Mouse (Mus musculus): ENCODE results near the gene Bet1l.
"Not testable (repeated sequence)": the region's sequence is repeated elsewhere in the genome, so short reads cannot be mapped to it uniquely, and the experiment has no call there.

Bet1l gene

DNA sequence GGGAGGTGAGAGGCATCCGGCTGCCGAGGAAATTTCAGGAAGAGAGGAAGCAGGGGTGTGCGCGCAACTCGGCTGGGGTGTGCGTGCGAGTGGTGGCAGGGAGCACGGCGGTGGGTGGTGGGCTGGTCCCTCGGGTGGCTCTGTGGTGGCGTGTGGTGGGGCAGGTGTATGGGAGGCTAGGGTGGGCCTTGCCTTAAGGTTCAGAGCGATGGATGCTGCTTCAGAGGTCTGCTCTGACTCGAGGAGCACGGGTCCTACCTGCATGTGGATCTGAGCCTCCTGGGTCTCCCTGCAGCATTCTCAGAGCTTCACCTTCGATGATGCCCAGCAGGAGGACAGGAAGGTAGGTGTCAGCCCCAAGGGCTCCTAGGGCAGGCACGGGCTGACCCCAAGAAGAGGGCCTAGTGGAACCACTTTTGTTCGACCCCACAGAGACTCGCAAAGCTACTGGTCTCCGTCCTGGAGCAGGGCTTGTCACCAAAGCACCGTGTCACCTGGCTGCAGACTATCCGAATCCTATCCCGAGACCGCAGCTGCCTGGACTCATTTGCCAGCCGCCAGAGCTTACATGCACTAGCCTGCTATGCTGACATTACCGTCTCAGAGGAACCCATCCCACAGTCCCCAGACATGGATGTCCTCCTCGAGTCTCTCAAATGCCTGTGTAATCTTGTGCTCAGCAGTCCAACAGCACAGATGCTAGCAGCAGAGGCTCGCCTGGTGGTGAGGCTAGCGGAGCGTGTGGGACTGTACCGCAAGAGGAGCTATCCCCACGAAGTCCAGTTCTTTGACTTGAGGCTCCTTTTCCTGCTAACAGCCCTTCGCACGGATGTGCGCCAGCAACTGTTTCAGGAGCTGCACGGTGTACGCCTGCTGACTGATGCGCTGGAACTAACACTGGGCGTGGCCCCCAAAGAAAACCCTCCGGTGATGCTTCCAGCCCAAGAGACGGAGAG lies at the start of gene Bet1l:
Gene Bet1l, minus strand, starts transcription at position 28 of the 956 bp plus-strand sequence.
- in situ Hi-C loops (cut with MboI; ENCODE audit: low sequenced_read_pairs), result no loop called here

DNA sequence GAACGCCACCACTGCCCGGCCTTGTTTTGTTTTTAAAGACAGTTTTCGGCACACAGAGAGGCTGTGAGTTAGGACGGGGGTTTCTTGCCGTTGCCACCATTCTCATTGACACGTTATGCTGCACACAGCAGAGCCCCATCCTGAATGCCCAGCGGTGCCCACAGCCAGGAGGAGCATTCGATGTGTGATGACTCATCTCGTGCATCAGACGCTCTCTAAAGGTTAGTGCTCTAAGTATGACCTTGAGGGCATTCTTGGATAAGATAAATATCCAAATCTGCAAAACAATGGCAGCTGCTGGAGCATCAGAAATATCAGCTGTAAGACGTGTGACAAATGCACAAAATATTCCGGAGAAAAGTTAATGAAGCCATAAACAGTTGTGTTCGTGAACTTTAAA lies 49.8 kb upstream of the Bet1l start:
- in situ Hi-C loops (cut with MboI; ENCODE audit: low sequenced_read_pairs), result no loop called here

DNA sequence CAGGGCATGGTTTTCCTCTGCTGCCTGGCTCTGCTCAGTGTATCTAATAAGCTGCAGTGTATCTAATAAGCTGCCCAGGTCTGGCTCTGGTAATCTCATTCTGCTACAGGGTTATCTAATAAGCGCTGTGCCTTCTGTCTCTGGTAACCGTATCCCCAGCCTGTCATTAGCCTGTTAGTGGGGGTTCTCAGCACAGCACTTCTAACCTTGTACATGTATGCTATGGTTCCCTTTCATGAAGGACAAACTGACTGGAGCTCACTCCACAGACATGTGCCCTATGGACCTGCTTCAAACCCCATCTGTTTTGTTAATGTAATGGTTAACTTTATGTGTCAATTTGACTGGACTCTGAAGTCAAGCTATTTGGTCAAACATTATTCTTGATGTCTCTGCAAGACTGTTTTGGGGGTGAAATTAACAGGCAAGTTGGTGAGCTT lies 48.3 kb upstream of the Bet1l start:
- in situ Hi-C loops (cut with MboI; ENCODE audit: low sequenced_read_pairs), result no loop called here

DNA sequence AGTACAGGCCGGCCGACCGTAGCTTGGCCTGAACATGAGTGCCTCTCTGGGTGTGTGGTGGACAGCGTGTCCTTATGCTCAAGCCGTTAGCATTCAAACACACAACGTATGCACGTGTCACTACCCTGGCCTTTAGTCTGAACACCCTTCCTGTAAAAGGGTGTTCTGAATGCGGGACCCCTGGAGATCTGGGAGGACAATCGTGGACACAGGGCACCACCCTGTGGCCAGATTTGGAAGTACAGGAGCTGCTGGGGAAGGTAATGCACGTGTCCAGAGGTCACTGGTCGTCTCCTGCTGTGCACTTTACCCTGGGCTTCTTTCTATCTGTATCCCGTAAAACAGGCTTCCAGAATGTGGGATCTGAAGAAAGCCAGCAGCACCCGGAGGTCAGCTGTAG lies 45.8 kb upstream of the Bet1l start:
- in situ Hi-C loops (cut with MboI; ENCODE audit: low sequenced_read_pairs), result loop anchor here (5.0 kb wide), 1 partner anchor 61 kb away; no protein-coding TSS in a partner anchor

DNA sequence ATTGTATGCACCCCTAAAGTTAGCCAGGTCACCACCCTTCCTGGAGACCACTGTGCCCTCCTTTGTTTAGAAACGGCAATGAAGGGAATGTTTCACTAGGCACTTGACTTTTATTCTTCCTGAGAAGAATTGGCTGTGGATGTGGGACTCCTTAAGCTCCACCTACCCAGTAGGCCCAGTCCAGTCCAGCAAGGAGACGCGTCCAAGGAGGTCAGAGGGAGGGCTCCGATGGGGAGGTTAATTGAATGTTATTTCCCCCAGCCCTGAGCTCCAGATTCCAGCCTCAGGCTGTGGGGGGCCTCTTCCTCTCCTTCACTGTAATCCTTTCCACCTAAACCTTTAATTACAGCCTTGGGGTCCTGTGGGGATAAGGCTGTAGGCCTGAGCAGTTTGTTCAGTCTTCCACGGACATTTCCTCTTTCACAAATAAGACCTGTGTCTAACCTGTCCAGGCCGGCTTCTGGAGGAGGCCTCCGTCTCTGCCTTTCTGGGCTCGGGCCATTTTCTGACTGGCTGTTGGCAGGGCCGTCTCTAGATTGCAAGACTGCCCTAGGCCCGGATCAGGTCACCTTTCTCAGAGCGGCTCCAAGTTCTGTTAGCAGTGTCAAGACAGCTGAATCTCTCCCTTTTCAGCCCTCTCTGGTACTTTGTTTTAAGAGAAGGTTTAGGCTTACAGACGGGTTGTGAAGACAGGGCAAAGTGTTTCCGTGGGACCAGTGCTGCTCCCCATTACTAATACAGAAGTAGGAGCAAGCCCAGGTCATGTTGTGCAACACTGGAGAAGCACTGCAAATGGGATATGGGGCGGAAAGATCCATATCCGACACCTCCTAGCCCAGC lies 44.9 kb upstream of the Bet1l start:
- in situ Hi-C loops (cut with MboI; ENCODE audit: low sequenced_read_pairs), result loop anchor here (5.0 kb wide), 1 partner anchor 60 kb away; no protein-coding TSS in a partner anchor

DNA sequence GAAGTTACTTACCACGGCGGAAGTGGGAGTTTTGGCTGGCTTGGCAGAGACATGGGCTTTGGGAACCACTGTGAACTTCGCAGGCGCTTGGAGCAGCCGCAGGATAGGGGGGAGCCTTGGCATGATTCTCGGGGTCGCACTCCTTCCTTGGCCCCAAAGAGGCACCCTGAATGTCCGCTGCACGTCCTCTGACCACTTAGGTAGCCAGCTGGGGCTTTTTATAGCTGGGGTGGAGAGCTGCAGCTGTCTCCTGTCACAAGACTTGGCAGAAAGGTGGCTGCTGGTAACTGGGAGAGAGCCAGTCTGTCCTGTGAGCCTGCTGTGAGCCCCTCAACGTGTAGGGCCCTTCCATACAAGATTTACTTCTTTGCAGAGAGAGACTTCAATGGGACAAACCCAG lies 42.8 kb upstream of the Bet1l start, which contains the start of gene Cox8b:
Gene Cox8b, minus strand, starts transcription at position 227 of the 400 bp plus-strand sequence.
- in situ Hi-C loops (cut with MboI; ENCODE audit: low sequenced_read_pairs), result loop anchor here (5.0 kb wide), 1 partner anchor 58 kb away; no protein-coding TSS in a partner anchor

DNA sequence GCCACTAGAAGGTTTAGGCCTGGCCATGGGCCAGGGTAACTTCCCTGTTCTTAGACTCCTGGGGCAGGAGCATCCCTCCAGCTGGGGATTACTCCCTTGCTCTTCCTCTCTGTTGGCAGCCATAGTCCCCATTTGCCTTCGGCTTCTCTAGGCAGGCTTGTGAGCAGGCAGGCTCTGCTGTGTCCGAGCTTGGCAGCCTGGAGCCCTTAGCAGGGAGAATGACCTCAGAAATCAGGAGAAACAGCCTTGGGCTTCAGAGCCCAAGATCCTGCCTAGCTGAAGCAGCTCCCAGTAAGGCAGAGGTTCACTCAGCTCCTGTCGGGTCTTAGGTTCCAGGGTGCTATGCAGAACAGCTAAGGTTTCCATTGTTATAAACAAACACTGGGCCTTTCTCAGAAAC lies 41.7 kb upstream of the Bet1l start:
- in situ Hi-C loops (cut with MboI; ENCODE audit: low sequenced_read_pairs), result no loop called here

DNA sequence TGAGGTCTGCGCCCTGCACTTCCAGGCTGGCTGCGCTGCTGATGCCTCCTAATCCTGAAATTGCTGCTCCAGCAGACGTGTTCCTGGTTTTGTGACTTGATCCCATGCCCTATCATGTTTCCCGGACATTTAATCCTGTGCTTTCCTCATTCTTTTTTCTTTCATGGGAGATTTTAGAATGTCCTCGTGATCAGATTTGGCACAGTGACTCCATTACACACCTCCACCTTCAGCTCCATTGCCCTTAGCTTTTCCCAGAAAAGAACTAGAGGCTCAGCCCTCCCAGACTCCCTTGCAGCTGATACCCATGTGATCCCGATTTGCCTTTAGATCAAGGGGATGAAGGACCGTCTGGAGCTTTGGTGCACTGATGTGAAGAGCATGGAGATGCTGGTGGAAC lies 40.5 kb upstream of the Bet1l start:
- in situ Hi-C loops (cut with MboI; ENCODE audit: low sequenced_read_pairs), result no loop called here

DNA sequence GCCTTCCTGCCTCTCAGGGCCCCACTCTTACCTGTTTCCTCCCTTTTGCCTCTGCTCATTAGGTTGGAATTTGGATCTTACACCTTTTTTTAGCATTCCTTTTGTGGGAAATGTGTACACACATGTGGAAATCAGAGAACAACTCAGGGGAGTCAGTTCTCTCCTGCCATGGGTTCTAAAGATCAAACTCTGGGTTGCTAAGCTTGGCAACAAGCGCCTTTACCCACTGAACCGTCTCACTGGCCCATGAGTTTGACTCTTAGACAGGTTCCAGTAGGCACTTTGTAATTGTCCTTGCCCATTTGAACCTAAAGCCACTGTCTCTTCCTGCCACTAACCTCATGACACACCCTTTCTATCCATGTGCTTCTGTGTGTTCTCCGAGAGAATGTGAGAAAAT lies 37.2 kb upstream of the Bet1l start:
- in situ Hi-C loops (cut with MboI; ENCODE audit: low sequenced_read_pairs), result no loop called here

DNA sequence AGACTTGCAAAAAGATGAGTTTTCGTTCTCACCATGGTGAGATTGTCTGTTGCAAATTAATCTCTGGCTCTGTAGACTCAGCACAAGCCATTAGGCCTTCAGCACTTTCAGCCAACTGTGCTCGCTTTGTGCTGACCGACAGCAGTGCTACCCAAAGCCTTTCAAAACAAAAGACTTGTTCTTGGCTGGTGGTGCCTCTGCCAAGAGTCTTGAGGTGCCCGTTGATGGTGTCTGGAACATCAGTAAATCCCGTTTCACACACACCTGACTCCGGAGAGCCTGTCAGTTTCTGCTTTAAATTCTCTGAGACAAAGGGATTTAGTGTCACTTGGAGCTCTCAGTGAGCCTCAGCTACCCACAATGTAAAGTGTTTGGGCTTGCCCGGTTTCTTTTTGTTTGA lies 36.7 kb upstream of the Bet1l start:
- in situ Hi-C loops (cut with MboI; ENCODE audit: low sequenced_read_pairs), result no loop called here

DNA sequence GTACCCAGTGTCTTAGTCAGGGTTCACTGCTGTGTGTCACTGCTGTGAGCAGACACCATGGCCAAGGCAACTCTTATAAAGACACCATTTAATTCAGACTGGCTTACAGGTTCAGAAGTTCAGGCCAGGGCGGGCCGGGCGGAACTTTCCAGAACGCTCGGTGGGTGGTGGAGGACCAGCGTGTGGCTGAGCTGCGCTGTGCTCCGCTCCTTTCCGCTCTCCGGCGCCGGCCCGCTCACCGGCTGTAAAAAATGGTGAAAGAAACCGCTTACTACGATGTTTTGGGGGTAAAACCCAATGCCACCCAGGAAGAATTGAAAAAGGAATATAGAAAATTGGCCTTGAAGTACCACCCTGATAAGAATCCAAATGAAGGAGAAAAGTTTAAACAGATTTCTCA lies 33.3 kb upstream of the Bet1l start:
- in situ Hi-C loops (cut with MboI; ENCODE audit: low sequenced_read_pairs), result not testable (repeated sequence)

DNA sequence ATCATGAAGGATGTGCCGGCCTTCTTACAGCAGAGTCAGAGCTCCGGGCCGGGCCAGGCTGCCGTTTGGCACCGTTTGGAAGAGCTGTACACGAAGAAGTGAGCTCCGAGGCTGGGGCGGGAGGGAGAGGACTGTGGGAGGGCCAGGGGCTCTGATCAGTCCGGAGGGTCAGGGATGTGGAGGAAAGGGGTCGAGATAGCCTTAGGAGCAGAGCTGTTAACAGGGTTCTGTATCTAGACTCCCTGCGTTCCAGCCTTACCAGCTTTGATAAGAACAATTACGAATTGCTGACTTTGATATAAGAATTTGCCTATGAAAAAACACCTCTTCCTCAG lies 25.1 kb upstream of the Bet1l start:
- in situ Hi-C loops (cut with MboI; ENCODE audit: low sequenced_read_pairs), result no loop called here

DNA sequence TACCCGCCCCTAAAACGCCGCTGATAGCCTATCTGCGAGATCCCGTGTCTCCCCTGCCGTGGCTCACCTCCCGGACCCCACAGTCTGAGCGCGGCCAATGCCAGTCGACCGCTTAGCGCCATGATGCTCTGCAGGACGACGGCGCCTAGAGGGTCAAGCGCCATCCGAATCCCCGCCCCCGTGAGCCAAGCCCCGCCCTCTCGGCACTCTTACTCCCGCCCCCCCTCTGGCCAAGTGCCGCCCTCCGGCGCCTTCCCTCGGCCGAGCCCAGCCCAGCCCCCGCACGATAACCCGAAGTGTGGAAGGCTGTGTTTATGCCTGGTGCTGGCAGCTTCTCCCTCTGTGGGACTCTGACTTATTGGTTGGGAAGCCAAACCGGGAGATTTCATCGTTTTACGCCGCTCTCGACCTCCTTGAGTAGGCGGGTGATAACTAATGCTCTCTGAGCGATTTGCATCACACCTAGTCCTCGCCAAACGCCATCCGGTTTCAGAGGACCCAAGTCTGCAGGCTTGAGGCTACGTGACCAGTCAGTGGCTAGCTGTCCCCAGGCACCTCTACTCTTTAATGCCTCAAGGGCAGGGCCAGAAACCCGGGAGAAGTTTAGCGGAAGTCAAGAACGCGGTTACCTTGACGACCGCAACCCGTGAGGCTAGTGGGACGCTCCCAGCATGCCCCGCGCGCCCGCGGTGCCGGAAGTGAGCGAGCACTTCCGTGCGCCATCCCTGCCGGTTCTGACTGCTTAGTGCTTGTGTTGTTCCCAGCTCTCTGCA lies 24.5 kb upstream of the Bet1l start, which contains the start of the genes Psmd13 and Sirt3:
Gene Psmd13, plus strand, starts transcription at position 273 of the 773 bp plus-strand sequence.
Gene Sirt3, minus strand, starts transcription at position 614 of the 773 bp plus-strand sequence.
- in situ Hi-C loops (cut with MboI; ENCODE audit: low sequenced_read_pairs), result no loop called here

DNA sequence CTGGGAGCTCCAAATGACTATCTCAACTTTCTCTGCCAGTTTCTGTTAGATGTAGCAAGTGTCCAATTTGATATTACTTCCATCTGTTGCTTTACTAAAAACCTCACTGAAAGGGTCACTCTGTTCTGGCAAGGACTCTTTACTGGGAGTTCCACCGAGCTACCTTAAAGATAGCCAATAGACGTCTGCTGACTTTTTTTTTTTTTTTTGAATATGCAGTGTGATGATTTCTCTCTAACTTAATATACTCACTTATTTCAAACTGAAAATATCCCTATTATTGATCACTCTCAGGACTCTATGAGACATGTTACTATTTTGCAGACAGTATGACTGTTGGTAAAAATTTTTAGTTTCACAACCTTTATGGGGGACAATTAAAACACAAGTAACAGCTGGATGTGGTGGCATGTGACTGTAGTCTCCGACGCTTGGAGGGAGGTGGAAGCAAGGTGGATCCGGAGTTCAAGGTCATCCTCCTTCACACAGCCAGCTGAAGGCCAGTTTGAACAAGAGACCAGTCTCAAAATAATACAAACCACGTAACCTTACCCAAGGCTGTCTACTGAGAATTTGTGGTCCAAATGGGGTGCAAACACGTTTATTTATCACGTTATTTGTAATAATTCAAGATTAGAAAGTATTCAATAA lies 23.6 kb upstream of the Bet1l start:
- in situ Hi-C loops (cut with MboI; ENCODE audit: low sequenced_read_pairs), result no loop called here

DNA sequence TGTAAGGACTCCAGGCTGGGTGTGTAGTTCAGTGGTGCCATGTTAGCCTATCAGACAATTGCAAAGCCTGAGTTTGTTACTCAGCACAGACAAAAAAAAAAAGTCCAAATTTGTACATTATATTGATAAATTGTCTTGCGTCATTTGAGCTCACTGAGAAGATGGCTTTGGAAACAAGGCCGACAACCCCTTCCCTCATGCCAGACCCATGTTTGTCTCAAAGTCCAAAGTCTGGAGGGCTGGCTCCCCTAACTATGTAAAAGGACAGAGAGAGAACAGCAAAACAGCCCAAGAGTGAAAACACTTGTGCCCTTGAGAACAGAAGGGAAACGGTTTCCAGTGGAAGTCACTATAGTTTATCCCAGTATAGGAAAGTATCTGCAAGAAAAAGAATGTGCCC lies 23.0 kb upstream of the Bet1l start:
- in situ Hi-C loops (cut with MboI; ENCODE audit: low sequenced_read_pairs), result no loop called here

DNA sequence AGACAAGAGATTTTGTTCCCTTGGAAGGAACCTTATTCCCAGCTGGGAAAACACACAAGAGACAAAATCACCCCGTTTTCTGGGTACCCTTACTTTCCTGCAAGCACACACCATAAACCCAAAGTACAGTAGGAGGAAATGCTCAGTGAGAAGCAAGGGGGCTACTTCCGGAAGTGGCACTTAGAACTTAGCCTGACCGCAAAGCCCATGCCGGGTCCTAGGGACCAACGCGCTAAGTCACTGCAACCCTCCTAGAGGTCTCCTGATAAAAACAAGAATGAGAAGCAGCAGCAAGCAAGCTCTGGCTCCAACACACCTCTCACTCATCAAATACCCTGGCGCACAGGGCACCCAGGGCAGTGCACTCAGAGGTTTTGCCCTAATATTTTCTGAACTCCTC lies 22.0 kb upstream of the Bet1l start:
- in situ Hi-C loops (cut with MboI; ENCODE audit: low sequenced_read_pairs), result no loop called here

DNA sequence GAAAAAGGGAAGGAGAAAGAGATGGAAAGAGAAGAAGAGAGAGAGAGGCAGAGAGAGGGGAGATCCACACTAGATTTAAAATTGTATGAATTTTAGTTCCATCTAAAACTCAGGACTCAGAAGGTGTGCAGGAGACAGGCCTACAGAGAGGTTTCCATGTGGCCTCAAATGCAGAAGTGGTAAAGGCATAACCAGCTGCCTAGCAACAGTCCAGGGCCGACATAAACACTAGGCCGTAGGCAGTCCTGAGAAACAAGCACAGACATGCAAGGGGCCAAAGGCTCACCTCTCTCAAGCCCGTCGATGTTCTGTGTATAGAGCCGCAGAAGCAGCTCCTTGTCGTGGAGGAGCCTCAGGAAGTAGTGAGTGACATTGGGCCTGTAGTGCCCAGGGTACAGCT lies 20.0 kb upstream of the Bet1l start:
- in situ Hi-C loops (cut with MboI; ENCODE audit: low sequenced_read_pairs), result no loop called here

DNA sequence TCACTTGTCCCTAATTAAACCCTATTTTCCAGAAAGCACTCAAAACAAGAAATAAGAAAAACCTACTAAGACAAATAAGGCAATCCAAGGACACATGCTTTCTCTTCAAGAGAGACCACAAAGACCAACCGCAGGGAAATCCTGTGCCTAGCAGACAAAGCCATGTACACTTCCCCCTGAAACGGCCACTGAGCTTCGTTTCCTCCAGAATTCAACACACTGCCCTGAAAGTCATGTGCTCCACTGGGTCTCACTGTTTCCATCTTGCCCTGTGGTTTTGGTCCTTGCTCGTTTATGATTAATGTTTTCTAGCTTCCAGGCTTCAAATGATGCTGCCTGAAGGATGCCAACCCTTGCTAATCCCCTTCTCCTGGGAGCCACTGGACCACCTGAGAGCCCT lies 16.8 kb upstream of the Bet1l start:
- in situ Hi-C loops (cut with MboI; ENCODE audit: low sequenced_read_pairs), result no loop called here

DNA sequence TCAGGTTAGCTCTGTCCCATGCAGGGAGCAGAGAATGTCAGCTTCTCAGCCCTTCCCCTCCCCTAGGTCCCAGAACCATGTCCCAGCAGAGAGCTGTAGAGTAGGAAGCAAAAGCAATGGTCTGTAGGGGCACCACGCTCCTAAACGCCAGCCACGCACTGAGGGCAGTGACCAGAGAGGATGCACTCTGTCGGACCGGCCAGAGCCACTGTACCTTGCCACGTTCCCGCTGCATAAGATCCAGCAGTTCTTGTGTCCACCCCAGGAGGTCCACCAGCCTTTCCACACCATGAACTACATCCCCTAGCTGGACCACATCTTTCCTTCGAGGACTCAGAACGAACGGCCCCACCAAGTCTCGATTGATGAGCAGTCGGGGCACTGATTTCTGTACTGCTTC lies 7.4 kb upstream of the Bet1l start:
- in situ Hi-C loops (cut with MboI; ENCODE audit: low sequenced_read_pairs), result no loop called here

DNA sequence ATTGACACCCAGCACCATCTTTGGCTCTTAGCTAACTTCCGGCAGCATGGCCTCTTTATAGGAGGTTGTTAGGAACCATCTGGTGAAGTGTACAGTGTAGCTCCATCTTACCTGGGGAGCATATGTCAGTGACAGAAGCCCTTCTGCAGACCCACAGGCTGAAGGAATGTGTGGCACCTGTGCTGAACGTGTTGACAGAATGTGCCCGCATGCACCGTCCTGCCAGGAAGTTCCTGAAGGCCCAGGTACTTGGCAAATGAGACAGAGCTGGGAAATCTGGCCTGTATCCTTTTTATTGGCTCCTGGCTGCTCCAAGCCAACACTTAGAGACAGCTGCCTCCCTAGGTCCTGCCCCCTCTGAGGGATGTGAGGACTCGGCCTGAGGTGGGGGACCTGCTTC lies 3.4 kb upstream of the Bet1l start:
- in situ Hi-C loops (cut with MboI; ENCODE audit: low sequenced_read_pairs), result no loop called here
